Mouse (Mus musculus): ENCODE results near the gene Klhl2. TPM values are rescaled to one million over a fixed set of nuclear protein-coding genes. Genes with fewer than 3 reads are reported as not detected.

Gene Klhl2
- total RNA-seq, 4 experiments from 2014 or later = 17.2 to 18.3 (median 17.6) TPM

DNA sequence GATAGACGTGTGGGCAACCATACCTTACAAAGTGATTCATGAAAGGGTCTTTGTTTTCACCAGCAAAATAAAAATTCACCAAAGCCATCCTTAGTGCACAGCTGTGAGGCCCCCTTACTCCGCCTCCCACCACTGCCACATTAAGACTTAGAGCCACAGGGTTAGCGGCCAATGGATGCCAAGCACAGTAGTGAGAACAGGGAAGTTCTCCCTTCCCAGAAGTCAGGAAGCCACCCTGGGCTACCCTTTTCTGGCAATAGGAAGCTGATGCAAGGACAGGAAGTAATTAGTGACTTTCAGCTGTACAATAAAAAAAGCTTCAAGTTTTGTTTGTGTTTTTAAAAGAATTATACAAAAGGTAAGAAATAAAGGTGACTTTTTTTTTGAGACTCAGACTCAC, 18.2 kb downstream of the Klhl2 start:
- DNase-seq (ENCODE audit: low spot score) = peak; percentile 22

DNA sequence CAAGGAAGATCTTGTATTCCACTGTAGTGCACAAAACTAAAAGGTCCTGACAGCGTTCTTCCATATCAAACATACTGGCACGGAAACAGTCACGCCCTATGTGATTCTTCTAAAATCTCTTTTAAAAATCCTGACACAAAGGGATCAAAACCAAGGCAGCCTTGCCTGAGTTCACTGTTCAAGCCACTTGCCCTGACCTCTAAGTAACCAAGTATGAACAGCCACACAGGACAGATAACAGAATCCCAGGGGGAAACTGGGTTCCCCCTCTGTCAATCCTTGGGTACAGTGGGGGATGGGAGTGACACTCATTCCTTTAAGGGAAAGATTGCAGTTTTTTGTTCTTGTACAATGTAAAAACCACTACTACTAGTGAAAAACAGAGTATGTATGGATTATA, 19.9 kb downstream of the Klhl2 start:
- no peak for DNase-seq (ENCODE audit: low spot score)

DNA sequence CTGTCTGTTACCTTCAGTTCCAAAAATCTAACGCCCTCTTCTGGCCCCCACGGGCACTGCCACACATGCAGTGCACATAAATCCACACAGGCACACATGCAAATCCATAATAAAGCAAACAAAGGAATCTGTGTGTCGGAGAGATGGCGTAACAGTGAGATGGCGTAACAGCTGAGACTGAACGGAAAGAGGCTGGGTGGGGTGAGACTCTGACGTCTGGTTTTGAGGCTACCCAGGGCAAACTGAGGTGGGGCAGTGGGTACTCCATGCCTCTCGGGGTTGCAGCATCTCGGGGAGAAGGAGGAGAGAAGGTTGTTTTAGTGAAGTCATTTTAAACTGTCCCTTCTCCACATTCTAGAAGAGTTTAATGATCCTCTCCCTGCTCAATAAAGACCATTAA, 20.4 kb downstream of the Klhl2 start:
- DNase-seq (ENCODE audit: low spot score) = no peak

DNA sequence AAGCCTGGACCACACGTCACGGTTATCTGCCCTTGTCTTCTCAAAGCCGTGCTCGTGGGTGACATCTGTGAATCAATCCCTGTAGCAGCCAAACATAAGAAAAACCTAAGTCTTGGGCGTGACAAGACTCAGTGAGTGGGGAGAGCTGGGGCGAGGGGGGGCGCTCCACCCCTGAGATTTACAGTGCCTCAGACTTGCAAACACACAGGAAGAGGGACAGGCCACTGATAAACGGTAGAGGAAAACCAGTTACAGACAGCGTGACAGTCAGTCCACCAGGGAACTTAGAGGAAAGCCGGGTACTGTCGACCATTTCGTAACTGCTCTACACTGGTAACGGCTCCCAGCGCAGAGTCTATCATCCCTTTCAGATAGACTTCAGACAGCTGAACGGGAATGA, 21.4 kb downstream of the Klhl2 start:
- no peak for DNase-seq (ENCODE audit: low spot score)

DNA sequence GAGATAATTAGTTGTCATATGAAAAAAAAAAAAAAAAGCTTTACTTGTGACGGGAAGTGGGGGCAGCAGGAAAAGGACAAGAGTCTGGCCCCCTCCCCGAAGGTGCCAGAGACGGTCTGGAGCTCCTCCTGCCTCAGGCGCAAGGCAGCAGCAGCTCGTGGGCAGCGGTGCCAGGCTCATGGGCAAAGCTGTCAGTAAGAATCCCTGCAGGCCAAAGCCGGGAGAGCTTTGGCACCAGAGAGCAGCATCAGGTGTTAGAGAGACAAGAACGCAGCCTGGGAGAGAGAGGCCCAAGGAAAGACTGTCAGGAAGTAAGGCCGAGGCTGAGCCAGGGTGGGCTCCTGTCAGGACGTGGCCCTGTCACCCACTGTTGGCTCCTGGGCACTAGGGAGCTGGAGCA, 22.5 kb downstream of the Klhl2 start:
- DNase-seq (ENCODE audit: low spot score) = no peak

DNA sequence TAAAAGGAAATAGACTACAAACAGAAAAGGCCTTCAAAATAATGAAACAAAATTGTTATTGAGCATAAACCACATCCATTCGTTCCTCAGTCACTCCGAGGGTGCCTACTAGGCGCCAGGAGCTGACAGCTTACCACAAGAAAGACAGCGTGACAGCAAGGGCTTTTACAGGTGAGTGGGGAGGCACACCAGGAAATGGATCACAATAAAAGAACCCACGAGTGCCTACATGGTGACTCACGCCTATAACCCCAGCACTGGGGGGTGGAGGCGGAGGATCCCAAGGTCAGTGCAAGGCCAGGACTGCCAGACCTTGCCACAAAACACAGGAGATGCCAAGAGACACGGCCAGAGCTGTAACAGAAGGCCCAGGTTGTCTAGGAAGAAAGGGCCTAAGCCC, 23.4 kb downstream of the Klhl2 start:
- DNase-seq (ENCODE audit: low spot score) = no peak

DNA sequence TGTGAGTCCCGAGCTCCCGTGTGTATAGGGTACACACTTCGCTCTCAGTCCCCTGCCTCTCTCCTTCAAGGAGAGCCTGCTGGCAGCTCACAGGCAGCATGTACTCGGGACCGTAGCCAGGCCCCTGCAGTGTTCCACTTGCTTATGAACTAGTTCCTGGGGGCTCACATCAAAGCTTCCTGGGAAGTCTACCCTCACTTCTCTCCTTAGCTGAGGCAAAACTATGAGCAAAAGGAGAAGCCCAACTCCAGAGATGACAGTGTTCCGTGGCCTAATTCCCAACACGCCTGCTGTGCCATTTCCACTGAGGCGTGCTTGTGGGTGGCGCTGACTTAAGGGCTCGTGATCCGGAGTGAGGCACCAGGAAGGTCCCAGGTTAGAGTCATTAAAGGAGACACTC, 25.9 kb downstream of the Klhl2 start:
- DNase-seq (ENCODE audit: low spot score) = no peak

GRCm38 (mm10) chr8:64820940-64821339, 28.9 kb downstream of the Klhl2 start:
- DNase-seq (ENCODE audit: low spot score) = no peak

GRCm38 (mm10) chr8:64811790-64812189, 38.0 kb downstream of the Klhl2 start:
- DNase-seq (ENCODE audit: low spot score) = no peak

DNA sequence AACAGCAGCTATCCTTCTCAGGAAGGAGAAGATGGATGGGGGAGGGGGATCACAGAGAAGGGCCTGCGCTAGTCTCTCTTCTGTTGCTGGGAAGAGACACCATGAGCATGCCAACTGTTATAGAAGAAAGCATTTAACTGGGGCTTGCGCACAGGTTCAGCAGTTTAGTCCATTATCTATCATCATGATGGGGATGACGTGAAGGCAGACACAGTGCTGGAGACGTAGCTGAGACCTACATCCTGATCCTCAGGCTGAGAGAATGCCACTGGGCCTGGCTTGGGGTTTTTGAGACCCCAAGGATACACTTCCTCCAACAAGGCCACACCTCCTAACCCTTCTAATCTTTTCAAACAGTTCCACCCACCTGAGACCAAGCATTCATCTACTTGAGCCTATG, 38.7 kb downstream of the Klhl2 start:
- DNase-seq (ENCODE audit: low spot score) = no peak

GRCm38 (mm10) chr8:64806558-64806957, 43.3 kb downstream of the Klhl2 start:
- DNase-seq (ENCODE audit: low spot score) = no peak

- no peak for DNase-seq (ENCODE audit: low spot score)
Observed at GRCm38 (mm10) chr8:64804971-64805370, 44.8 kb downstream of the Klhl2 start.

DNA sequence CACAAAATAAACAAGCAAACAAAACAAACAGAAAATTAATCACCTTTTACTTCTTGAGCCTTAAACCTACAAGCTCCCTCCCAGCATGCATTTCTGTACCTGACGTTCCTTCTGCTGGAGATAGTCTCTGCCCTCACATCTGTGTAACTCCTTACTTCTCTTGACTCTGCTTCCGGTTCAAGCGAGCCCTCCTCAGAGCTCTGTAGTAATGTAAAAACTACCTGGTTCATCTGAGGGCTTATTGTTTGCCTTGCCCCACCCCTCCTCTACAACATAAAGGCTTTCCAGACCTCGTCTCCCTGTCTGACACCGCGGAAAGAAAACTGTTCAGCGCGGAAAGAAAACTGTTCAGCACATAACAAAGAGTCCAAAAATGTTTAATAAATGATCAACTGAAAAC, 50.5 kb downstream of the Klhl2 start:
- no peak for DNase-seq (ENCODE audit: low spot score)

GRCm38 (mm10) chr8:64798503-64798902, 51.3 kb downstream of the Klhl2 start:
- DNase-seq (ENCODE audit: low spot score) = no peak

DNA sequence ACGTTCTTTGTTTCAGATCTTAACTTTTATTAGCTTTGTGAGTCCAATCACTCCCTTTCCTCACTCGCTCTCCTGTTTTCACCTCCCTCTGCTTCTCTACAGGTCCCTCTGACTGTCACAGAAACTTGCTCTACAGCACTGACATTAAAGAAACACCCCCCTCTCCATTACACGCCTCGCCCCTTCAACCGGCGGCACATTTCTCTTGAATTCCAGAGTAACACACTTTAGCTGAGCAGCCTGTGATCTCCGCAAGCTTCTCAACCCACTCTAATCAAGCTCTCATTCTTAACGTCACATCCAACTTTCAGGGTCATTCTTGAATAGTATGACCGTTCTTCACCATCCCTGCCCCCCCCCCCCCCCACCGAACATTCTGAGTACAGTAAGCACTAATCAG, 52.1 kb downstream of the Klhl2 start:
- DNase-seq (ENCODE audit: low spot score) = no peak

DNA sequence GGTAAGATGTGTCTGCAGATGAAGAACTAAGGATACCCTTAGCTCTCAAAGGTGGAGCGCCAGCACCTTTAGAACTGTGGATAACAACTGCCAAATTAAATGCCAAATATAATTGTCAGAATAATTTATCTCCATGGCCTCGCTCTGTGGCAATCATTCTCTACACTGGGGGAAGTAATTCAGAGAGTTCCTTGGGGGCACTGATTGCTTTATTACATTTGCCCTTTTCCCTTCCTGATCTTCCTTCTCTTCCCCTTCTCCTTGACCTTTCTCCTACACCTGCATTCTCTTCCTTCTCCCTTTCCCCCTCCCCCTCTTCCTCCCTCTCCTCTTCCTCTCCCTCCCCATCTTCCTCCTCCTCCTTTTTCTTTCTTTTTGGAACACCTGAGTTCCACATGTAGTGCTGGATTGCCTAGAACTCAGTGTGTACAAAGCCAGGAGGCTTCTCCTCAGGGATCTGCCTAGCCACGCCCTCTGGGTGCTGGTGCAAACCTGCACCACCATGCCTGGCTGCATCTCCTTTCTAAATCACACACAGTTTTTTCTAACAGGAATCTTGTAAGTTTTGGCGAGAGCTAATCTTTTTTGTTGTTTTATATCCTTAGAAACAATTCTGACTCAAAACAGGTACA, 58.5 kb downstream of the Klhl2 start:
- DNase-seq (ENCODE audit: low spot score) = no peak

DNA sequence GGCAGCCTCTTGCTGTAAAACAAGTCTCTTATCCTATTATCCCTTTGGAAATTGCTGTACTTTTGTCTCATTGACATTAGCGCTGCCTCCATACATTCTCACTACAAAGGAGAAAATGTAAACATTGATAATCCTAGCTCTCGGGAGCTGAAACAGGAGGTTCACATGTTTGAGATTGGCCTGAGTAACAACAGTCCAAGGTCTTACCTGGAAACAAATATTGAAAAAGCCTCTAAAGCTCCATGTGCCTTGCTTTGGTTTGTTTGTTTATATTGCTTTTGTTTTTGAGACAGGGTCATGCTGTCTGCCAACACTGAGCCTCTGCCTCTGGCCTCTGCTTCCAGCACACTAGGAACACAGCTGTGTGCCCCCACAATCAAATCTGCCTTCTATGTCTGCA, 59.4 kb downstream of the Klhl2 start:
- DNase-seq (ENCODE audit: low spot score) = no peak

DNA sequence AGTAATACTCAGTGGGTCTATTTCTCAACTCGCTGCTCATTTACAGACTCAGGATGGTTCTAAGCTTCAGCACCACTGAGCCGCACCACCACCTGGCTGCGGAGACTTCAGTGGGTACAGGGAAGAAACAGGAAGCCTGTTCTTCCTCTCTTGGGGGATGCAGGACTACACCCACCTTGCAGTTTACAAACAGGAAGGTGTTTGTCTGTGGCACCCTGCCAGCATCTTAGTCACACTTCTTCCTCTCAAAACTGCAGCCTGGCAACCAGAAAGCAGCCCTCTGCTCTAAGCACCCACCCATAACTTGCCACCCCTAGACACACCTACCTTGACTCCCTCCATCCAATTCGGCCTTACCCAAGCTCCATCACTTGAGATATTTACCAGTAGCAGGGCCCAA, 61.1 kb downstream of the Klhl2 start:
- peak; percentile 73 for DNase-seq (ENCODE audit: low spot score)

DNA sequence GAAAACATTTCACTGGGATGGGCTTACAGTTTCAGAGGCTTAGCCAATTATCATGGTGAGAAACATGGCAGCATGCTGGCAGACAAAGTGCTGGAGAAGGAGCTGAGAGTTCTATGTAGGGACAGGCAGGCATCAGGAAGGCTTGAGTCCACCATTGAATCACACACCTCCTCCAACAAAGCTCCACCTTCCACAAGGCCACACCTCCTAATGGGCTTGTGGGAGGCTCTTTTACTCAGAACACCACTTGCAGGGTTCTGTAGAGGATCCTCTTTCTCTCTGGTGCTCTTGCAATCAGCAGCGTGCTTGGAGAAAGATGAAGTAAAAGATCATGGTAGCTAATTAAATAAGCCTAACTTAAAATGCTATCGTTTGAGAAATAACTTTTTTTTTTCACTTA, 63.0 kb downstream of the Klhl2 start:
- no peak for DNase-seq (ENCODE audit: low spot score)

- DNase-seq (ENCODE audit: low spot score) = no peak
Observed at GRCm38 (mm10) chr8:64784235-64784634, 65.6 kb downstream of the Klhl2 start.

- no peak for DNase-seq (ENCODE audit: low spot score)
Observed at GRCm38 (mm10) chr8:64781947-64782346, 67.9 kb downstream of the Klhl2 start.

DNA sequence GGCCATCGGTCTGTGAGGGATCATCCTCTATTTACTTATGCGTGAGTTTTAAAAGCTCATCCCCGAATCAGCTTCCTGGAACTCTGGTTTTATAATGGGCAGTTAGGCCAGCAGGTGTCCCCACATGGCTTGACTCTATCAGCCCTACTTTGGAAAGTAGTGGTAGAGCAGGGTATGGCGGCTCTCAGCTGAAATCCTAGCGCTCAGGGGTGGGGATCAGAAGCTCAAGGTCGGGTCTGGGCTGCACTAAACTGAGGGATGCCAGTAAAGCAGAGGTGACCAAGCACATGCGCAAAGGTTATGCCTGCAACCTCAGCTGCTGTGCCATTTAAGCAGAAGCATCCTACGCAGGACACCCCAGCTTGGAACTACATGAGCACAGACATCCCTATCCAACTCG, 71.9 kb downstream of the Klhl2 start:
- DNase-seq (ENCODE audit: low spot score) = no peak

DNA sequence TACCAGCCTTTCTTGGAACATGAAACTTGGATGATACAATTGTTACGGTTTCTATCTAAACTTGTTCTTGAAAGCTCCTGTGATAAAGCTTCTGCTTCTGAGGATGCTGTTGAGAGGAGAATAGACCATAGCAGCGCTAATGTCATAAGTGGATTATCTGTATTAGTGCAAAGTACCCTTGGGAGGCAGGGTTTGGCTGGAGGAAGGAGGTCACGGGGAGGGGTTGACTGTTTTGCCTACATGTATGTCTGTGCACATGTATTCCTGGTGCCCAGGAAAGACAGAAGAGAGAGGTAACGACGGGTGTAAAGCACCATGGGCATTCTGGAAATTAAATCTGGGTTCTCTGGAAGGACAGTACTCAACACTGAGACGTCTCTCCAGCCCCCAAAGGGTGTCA, 75.7 kb downstream of the Klhl2 start:
- no peak for DNase-seq (ENCODE audit: low spot score)

- DNase-seq (ENCODE audit: low spot score) = no peak
Observed at GRCm38 (mm10) chr8:64770814-64771213, 79.0 kb downstream of the Klhl2 start.
